Mouse (Mus musculus) heart, adult 2 months (tissue): ENCODE data around the gene Gm17359. TPM values are rescaled to one million over a fixed set of nuclear protein-coding genes. Genes with fewer than 3 reads are reported as not detected.

Experiments
- DNase-seq, 2 experiments: peaks; one replicate each; pipeline ENCODE4 v3.0.0; 2021
- H3K27ac ChIP-seq: fragments of 200-600 bp; 2 replicates; pipeline ENCODE4 v1.8.1; 2022
- H3K27me3 ChIP-seq: fragments of 200-500 bp; 2 replicates; pipeline ENCODE4 v1.6.1; 2012; ENCODE audit warnings: mild to moderate bottlenecking, low read length, inconsistent platforms, mixed read lengths; ENCODE audit not compliant: control insufficient read depth, insufficient read depth
- H3K36me3 ChIP-seq: fragments of 200-500 bp; 2 replicates; pipeline ENCODE4 v1.6.1; 2012; ENCODE audit warnings: low read length, inconsistent platforms; ENCODE audit not compliant: control insufficient read depth, insufficient read depth
- H3K4me1 ChIP-seq: fragments of 200-500 bp; 2 replicates; pipeline ENCODE4 v1.6.1; 2011; ENCODE audit warnings: low read length; ENCODE audit not compliant: control insufficient read depth, insufficient read depth
- H3K4me3 ChIP-seq: fragments of 200-600 bp; 2 replicates; pipeline ENCODE4 v1.8.1; 2022
- H3K79me2 ChIP-seq: fragments of 200-500 bp; replicated peaks from 2 replicates; pipeline ENCODE4 v1.6.1; 2012; ENCODE audit warnings: mild to moderate bottlenecking, inconsistent platforms, low read length, moderate library complexity, mixed read lengths; ENCODE audit not compliant: control insufficient read depth, insufficient read depth
- H3K9ac ChIP-seq: fragments of 200-500 bp; 2 replicates; pipeline ENCODE4 v1.6.1; 2012; ENCODE audit warnings: low read depth, mild to moderate bottlenecking, control low read depth, inconsistent platforms, low read length, mixed read lengths
- CTCF ChIP-seq: fragments of 200-600 bp; IDR thresholded peaks from 2 replicates; pipeline ENCODE4 v1.8.1; 2022; ENCODE audit warnings: antibody characterized with exemption, mild to moderate bottlenecking, moderate library complexity
- EP300 ChIP-seq: fragments of 200-500 bp; IDR thresholded peaks from 2 replicates; pipeline ENCODE4 v1.6.1; 2011; ENCODE audit warnings: low read depth, low read length, control low read depth; ENCODE audit not compliant: insufficient read depth
- POLR2A ChIP-seq: fragments of 200-500 bp; IDR thresholded peaks from 2 replicates; pipeline ENCODE4 v1.6.1; 2011; ENCODE audit warnings: mild to moderate bottlenecking, low read depth, low read length, control low read depth; ENCODE audit not compliant: insufficient read depth
- WGBS: fragments of 180-500 bp; shearing (Covaris S2); methylation state at CpG from one replicate; pipeline ENCODE4 v1.1.7; 2018; 5-methylcytosine and 5-hydroxymethylcytosine counted together
- intact Hi-C: fragments of 180-260 bp; cut with DNase I; formaldehyde crosslinking; loops from one replicate; pipeline ENCODE4 v1.15.1; 2025
- polyA plus RNA-seq: library from polyadenylated mRNA; depleted of rRNA; stranded (reverse); fragments of >200 nt; gene quantifications from 2 replicates; pipeline ENCODE4 v1.2.3, GENCODE M21; 2012
- total RNA-seq, 2 experiments: library from RNA; stranded (reverse); gene quantifications; 2 replicates each; pipeline ENCODE4 v1.2.3; 2021

The Gm17359 gene
- total and polyA plus RNA-seq, 3 experiments = 0.14 TPM; not detected in 2

- H3K36me3 ChIP-seq = no peaks in the 10 kb centered on the region
- TF ChIP-seq CTCF (no peak), EP300 (no peak), POLR2A (no peak)
- 37% methylated on average over 2 of the region's 2 CpGs for WGBS
- DNase-seq = no peak
- peaks cover 2% of the 10 kb centered on the region; the same call in 1 of the 2 replicates for H3K4me1 ChIP-seq
- H3K79me2 ChIP-seq = no peaks in the 10 kb centered on the region
- intact Hi-C loops = no loop called here
- H3K4me3 ChIP-seq = no peak overlapping the region
- no peak overlapping the region for H3K9ac ChIP-seq
- H3K27me3 ChIP-seq = no peaks in the 10 kb centered on the region
- H3K27ac ChIP-seq = no peak overlapping the region
These were observed 75.2 kb downstream of the Gm17359 start for GRCm38 (mm10) chr3:79411666-79412065.

GRCm38 (mm10) chr3:79413492-79413891 is 77.0 kb downstream of the Gm17359 start:
- H3K36me3 ChIP-seq = no peaks in the 10 kb centered on the region
- H3K4me3 ChIP-seq = no peak overlapping the region
- H3K4me1 ChIP-seq = peaks cover 2% of the 10 kb centered on the region; the same call in 1 of the 2 replicates
- no peak overlapping the region for H3K9ac ChIP-seq
- H3K27ac ChIP-seq = no peak overlapping the region
- no peaks in the 10 kb centered on the region for H3K27me3 ChIP-seq
- intact Hi-C loops = no loop called here
- 98% methylated on average over 1 of the region's 1 CpGs for WGBS
- no peak for DNase-seq
- no peaks in the 10 kb centered on the region for H3K79me2 ChIP-seq
- TF ChIP-seq CTCF (no peak), EP300 (no peak), POLR2A (no peak)

- H3K36me3 ChIP-seq = no peaks in the 10 kb centered on the region
- 77% methylated on average over 5 of the region's 5 CpGs for WGBS
- H3K27me3 ChIP-seq = no peaks in the 10 kb centered on the region
- H3K79me2 ChIP-seq = no peaks in the 10 kb centered on the region
- H3K9ac ChIP-seq = no peak overlapping the region
- intact Hi-C loops = no loop called here
- DNase-seq = no peak
- no peak overlapping the region for H3K4me3 ChIP-seq
- peaks cover 2% of the 10 kb centered on the region; the same call in 1 of the 2 replicates for H3K4me1 ChIP-seq
- no peak for TF ChIP-seq POLR2A
- no peak for TF ChIP-seq EP300
- TF ChIP-seq CTCF = no peak
- no peak overlapping the region for H3K27ac ChIP-seq
These were observed 78.6 kb downstream of the Gm17359 start for GRCm38 (mm10) chr3:79415081-79415480.

GRCm38 (mm10) chr3:79415929-79416328 is 79.5 kb downstream of the Gm17359 start:
- Histone ChIP-seq H3K79me2 (no peaks in the 10 kb centered on the region), H3K27me3 (no peaks in the 10 kb centered on the region), H3K9ac (no peak overlapping the region), H3K36me3 (no peaks in the 10 kb centered on the region), H3K4me1 (peaks cover 2% of the 10 kb centered on the region; the same call in 1 of the 2 replicates), H3K27ac (no peak overlapping the region), H3K4me3 (no peak overlapping the region)
- intact Hi-C loops = no loop called here
- TF ChIP-seq CTCF = no peak
- no peak for TF ChIP-seq EP300
- no peak for TF ChIP-seq POLR2A
- no peak for DNase-seq

GRCm38 (mm10) chr3:79416944-79417680 is 80.7 kb downstream of the Gm17359 start:
- Histone ChIP-seq H3K27ac (no peak overlapping the region), H3K9ac (no peak overlapping the region), H3K36me3 (no peaks in the 10 kb centered on the region), H3K4me1 (no peaks in the 10 kb centered on the region), H3K27me3 (no peaks in the 10 kb centered on the region), H3K79me2 (no peaks in the 10 kb centered on the region), H3K4me3 (no peak overlapping the region)
- WGBS = 81% methylated on average over 4 of the region's 4 CpGs
- intact Hi-C loops = no loop called here
- DNase-seq = no peak
- TF ChIP-seq CTCF = no peak
- TF ChIP-seq POLR2A = no peak
- no peak for TF ChIP-seq EP300

- TF ChIP-seq CTCF (no peak), EP300 (no peak), POLR2A (no peak)
These were observed 82.5 kb downstream of the Gm17359 start for GRCm38 (mm10) chr3:79418921-79419320.

More at GRCm38 (mm10) chr3:79418921-79419320, 82.5 kb downstream of the Gm17359 start:
- H3K79me2 ChIP-seq = no peaks in the 10 kb centered on the region
- no peaks in the 10 kb centered on the region for H3K36me3 ChIP-seq
- H3K9ac ChIP-seq = no peak overlapping the region
- H3K4me1 ChIP-seq = no peaks in the 10 kb centered on the region
- no peaks in the 10 kb centered on the region for H3K27me3 ChIP-seq
- H3K27ac ChIP-seq = no peak overlapping the region
- WGBS = 76% methylated on average over 14 of the region's 14 CpGs
- intact Hi-C loops = no loop called here
- no peak for DNase-seq
- no peak overlapping the region for H3K4me3 ChIP-seq
